Mouse (Mus musculus): Measurements from ENCODE around the gene Wnt8b.

Wnt8b gene

DNA sequence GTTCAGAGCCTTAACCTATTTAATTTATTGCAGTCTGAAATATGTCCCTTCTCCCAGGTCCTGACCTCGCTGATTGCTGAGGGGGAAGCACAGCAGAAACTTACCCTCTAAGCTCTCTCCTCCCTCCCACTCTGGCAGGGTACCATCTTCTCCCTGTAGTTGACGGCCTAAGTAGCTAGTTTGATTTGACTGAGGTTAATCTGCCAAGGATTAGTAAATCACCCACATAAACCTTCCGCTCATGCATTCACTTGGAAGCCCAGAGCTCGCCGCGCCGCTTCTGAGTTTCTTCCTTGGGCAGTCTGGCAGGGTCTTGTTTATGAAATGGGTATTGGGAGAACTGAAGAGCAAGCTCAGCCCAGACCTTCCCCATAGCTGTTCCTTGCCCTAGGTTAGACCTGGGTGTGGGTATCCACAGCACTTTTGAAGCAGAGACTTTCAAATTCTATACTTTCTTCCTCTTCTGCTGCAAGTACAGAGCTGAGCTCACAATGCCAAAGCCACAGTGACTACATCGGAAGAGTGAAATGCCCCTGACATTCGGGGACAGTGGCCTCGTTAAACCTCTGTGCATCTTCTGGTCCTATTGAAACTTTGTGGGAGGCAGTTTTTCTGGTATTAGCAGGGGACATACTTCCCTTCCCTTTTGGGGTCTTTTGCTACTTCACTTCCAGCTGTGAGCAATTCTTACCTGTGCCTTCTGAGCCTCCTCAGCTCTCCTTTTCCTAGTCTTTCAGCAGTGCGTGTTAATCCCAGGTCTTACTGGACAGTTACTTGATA lies 20.0 kb downstream of the Wnt8b start:
- DNase-seq, result no peak

DNA sequence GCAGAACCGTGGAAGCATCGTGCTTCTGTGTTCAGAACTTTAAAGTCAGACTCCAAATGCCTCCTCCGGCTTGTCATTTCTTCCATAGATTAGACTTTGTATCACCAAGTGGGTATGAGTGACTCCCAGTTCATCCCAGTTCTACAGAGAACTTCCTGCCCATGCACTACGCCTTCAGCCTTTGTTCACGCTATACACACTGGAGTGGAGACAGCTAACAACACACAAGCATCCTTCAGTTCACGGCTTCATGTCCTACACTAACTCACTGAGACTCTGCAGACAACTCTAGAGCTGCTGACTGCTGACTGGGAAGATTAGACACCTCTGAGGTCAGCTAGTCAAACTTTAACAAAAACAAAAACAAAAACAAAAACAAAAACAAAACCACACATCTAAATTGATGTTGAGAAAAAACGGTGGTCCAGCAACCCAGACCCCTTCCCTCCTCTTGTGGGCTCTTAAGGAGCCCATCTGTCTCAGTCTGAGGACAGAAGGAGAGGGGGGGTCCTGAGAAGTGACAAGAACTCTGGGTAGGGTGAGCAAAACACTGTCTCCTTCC lies 20.7 kb downstream of the Wnt8b start:
- DNase-seq, result no peak

DNA sequence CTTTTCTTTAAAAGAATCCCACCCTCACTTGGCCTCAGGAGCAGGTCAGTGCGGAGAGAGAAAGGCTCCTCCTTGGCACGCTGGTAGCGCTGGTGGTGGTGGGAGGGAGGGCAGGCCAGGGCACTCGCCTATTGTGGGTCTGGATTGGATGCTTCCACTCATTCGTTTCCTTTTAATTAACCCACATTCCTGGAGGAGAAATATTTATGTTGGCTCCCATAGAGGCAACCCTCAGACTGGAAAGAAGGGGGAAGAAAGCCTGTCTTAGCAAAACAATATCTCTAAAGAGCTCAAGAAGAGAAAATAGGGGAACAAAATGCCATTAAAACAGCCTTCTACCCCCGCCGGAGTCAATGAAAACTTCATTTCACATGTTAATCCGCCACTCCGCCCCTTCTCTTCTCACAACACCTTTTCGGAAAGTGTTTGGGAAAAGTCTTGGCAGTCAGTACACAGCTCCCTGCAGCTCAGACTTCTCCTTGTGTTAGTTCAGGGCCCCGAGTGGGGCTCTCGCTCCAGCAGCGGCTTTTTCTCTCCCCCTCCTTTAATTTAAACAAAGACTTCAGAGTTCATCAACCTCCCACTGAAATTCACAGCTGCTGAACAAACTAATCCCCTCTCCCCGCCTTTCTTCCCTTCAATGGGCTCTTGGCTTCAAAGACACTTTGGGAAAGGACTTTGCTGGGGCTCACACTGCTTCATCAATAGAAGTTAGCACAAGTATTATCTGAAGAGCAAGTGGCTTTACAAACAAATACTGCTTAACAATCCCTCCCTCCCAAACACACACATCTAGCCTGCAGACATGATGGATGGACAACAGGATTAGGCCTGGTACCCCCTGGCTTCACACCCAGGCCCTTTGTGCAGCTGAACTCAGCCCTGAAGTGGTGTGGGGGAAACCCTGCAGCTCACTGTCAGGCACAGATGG lies 21.5 kb downstream of the Wnt8b start:
- DNase-seq, result no peak

DNA sequence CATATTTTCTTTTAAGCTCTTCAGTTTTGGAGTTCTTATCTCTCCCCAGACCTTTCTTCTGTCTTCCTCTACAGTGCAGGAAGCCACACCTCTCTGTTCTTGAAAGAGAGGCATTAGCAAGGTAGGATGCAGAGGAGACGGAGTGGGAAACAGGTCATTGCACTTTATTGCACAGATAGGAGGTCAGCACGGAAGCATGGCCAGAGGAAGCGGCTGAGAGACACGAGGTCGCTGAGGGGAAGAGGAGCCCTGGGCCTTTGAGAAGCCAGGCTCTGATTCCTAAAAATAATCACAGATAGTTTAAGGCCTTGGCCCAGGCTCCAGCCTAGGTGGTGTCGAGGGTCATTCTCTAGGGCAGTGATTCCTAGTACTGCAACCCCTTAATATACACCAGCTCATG lies 22.5 kb downstream of the Wnt8b start:
- no peak for DNase-seq

DNA sequence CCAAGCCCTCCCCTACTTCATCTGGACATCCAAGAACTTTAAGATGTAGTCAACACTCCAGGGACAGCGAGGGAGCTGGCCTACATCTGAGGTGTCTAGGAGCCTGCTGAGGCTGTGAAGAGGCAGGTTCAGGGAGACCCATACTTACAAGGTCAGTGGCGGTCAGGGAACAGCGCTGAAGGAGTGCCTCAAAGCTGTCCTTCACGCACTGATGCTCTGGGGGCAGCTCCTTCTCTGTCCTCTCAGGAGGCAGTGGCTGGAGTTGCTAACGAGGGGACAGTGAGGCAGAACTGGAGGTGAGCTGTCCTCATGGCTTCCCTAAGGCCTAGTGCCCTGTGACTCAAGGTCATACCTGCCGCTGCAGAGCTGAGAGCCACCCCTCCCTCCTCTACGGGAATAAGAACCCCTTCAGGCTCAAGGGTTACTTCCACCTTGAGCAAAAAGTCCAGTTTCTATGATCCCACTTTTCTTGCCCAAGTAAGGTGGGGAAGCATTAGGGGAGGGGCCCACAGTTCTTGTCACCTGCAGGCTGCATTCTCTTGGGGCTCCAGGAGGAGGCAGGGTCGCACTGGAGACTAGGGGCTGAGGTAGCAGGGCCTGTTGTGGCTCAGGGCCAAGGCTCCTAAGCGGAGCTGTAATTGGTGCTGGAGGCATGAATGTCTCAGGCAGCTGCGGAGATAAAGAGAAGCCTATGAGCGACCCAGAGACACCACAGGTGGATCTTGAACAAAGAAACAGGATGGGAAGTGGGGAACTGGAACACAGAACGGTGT lies 24.9 kb downstream of the Wnt8b start:
- no peak for DNase-seq

DNA sequence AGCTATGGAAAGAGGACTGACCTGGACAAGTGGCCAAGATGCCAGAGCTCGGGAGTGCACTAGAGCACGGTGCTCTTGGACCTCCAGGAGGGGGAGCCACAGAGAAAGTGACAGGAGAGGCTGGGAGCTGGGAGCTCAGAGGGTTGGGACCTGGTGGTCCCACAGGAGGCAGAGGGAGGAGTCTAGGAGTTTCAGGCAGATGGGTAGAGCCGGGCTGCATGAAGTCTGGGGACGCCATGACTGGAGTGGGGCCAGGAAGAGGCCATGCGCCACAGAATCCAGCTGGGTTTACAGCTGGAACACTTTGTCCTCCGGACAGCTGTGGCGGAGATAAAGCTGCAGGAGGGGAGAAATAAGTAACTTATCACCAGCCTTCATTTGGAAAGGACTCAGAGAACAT lies 25.9 kb downstream of the Wnt8b start:
- DNase-seq, result peak; percentile 51

DNA sequence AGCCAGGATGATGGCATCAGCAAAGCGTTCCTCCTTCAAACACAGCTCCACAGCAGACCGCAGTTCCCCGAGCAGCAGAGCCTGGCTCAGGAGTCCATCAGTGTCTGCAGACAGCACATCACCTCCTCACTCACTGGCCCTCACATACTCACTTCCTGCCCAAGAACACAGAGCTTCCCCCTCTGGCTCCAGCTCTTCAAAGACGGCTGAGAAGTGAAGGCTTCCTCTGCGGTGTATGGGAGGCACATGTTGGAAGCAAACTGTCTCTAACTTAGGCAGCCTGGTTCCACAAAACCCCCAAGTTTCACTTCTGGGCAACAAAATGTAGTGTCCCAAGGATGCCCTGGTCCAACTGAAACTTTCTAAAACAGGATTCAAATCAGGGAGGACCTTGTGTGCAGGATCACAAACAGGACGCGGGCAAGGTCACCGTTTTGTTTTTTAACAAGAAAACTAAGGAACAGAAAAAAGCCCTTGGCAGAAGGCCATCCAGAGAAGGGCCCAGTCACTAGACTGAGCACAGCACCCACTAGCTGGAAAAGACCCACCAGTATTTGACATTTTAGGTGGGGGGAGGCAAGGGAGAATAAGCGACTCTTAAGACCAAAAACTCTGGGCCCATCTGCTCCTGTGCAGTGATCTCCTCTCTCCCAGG lies 32.4 kb downstream of the Wnt8b start:
- DNase-seq, result no peak

DNA sequence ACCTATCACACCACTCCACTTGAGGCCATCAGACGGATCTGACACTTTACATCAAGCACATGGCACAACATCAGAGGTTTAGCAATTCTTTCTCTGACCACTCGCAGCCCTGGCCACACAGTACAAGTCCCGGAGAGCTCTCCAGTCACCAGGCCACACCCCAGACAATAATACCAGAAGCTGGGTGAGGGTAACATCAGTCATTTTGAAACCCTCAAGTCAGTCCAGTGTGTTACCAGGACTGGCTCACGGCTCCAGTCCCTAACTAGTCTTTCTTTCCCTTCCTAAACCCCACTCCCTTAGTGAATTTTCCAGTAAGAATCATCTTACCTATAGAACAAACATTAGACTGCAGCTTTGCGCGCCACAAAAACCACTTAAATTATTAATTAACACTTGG lies 36.7 kb downstream of the Wnt8b start:
- DNase-seq, result no peak

DNA sequence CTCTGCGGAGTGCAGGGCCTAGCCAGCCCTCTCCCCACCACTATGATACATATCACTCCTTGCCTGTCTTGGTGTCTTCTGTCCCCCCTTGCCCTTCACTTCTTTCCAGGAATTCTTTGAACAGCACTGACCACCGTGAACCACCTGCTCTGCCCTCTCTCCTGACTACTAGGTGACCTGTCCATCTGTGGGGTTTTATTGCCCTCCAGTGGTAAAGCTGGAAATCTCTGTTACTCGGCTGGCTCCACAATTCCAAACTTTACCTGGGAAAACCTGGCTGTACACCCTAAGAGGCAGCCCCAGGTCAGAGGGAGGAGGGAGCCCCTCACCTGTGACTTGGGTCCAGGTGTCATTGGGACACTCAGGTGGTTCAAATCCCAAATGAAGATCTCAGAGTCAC lies 42.1 kb downstream of the Wnt8b start:
- peak; percentile 26 for DNase-seq

DNA sequence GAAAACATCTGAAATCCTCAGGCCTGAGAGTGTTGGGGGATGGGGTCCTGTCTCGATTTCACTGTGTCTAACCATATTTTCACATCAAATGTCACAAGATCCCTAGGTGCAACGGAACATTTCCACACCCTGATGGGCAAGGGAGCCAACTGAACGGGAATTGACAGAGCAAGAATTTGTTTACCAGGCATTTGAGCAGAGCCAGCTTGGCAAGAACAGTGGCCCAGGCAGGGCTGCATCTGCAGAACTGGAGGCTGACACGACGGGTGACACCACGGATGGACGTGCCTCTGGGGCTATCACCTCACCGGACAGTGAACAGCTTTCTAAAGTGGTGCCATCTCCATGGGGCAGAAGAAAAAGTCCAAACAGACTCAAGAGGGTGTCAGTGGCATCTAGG lies 44.1 kb downstream of the Wnt8b start:
- no peak for DNase-seq

DNA sequence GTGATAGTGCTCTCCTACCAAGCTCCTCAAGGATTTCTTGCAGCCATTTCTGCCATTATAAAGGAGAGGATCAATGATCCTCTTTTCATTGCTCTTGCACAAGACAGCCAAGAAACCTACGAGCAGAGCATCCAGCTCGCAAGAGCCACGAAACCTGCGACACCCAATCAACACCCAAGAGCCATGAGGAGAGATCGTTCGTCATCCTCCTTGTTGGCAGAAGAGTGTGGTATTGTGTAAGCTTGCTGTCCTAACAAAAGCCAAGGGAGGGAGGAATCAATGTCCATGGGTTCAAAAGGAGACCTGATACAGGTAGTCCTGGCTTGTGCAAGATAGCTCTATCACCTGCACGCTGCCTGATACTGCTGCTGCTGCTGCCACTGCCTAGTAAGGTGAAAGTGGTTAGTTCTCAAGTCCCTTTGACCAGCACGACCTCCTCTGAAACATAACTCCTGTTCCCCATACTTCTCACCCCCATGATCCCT lies 49.5 kb downstream of the Wnt8b start:
- no peak for DNase-seq

DNA sequence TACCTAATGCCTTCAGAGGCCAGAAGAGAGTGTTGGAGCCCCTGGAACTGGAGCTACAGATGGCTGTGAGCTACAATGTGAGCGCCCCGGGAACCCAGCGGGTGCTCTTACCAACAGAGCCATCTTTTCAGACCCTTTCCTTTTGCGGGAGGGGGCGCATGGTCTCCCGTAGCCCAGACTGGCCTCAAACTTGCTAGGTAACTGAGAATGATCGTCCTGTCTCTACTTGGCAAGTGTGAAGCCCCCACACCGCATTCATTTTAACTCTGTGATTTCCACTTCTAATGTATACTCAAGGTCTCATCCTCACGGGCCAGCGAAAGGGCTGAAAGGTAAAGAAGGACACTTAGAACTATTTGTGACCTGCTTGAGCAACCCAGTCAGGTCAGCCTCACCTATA lies 51.1 kb downstream of the Wnt8b start:
- no peak for DNase-seq

DNA sequence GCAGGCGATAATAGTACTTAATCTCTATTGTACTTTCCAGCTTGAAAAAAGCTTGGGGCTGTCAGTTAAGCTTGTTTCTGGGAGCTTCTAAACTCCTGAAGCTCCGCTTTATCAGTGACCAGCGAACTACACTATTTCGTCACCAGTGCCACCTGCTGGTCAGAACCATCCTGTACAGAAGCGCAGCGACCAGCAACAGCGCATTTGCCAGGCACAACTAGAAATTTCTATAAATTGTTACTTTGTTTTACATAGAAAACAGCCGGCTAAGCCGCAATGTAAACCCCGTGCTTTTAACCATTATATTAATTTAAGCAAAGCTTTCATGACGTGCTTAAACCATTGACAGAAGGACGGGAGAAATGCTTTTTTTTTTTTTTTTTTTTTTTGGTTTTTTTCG lies 51.5 kb downstream of the Wnt8b start:
- peak; percentile 82 for DNase-seq

DNA sequence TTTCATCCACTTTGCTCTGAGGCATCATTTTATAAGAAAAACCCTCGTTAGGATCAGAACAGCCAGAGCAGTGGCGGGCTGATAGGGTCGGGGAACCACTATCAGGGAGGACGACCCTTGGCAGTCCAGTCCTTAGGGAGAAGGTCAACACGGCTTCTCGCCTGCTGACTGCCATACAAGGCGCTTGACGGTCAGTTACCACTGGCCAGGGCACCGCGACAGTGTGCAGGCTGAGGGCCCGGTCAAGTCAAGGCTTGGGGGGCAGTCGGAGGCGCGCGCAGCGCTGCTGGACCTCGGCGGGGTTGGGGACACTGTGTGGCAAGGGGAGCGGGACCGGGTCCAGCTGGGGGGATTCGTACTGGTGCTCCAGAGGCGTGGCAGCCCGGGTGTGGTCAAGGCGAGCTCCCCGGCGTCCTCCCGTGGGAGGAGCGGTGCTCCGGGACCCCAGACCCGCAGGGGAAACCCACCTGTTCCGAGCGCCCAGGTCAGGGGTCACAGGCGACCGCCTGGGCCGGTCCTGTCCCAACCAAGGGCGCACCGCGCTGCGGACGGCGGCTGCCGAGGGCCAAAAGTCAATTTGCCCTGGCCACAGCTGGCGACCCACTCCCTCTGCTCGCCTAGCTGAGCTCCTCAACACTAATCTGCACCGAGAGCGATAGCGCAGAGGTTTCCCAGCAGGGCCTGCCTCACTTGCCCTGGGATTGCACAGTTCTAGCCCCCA lies 52.2 kb downstream of the Wnt8b start, which contains the start of gene Sec31b:
TSS of gene Sec31b (minus strand) at position 544 of the 721 bp plus-strand sequence.
- DNase-seq, result peak; percentile 30

DNA sequence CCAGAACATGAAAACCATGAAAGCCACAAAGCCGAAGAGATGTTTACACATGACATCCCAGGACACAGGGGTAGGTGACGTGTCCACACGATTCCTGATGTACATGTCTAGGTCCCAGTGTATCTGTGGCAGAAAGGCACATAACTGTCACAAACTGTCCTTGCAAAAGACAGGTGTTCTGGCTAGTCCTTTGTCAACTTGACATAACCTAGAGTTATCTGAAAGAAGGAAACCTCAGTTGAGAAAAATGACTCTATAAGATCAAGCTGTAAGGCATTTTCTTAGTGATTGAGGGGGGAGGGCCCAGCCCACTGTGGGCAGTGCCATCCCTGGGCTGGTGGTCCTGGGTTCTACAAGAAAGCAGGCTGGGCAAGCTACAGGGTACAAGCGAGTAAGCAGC lies 59.5 kb downstream of the Wnt8b start, which contains the start of gene Gm20538:
TSS of gene Gm20538 (minus strand) at position 101 of the 400 bp plus-strand sequence.
- DNase-seq, result no peak

DNA sequence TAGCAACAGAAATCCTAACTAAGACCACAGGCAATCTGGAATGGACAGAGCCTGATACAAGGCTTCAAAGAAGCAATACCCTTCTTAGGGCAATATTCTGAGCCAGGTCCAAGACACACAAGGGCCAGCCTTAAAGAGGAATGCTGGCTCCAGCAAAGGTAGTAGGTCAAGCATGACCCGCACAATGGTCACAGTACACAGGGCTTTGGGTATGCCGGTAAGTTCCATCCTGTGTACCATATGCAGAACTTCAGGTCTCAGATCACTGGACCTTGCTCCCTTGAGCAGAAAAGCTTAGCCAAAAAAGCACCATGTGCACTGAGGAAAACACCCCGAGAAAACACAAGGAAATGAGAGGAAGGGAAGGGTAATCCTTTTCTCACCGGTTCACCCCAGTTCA lies 60.0 kb downstream of the Wnt8b start:
- no peak for DNase-seq

DNA sequence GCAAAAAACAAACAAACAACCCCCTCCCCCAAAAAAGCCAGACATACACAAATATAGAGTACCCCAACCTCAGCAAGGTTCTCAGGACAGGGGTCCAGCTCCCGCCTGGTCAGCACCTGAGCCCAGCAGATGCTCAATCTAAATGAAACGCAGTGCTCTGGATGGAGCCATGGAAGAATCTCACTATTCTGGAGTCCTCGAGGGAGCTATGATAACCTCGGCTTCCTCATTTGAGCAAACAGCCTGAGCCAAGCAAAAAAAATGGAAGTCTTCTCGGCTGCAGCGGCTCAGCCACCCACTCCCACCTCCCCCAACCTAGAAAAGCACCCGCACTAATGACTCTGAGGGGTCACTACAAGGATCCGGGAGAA lies 61.2 kb downstream of the Wnt8b start:
- no peak for DNase-seq

DNA sequence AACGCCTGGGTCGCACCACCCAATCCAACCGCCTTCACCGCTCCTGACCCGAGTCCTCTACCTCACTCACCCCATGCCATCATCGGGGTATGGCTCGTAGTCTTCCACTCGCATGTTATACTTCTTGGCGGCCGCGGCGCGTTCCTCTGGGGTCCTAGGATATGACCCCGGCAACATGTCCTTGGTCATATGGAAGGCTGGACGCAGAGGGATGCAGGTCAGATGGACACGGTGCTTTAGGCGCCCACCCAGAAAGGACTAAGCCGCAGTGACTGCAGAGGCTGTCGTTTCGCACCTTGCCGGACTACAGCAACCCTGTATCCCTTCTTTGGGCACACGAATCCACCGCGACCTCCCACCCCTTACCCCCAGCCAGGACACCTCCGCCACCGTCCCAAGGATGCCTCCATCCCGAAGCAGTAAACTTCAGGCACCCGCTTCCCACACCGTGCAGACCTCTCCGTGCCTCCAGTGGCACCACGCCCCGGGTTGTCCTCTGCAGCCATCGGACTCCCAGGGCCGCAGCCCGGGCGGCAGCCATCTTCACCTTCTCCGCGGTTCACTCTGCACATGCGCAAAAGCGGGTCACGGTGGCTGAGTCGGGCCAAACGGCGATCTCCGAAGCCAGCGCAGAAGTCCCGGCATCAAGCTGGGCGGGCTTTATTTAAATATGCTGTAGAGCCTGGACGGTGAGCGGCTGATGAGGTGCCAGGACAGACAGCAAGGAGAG lies 61.8 kb downstream of the Wnt8b start, which contains the start of gene Ndufb8:
TSS of gene Ndufb8 (minus strand) at position 580 of the 730 bp plus-strand sequence.
- peak; percentile 97 for DNase-seq

DNA sequence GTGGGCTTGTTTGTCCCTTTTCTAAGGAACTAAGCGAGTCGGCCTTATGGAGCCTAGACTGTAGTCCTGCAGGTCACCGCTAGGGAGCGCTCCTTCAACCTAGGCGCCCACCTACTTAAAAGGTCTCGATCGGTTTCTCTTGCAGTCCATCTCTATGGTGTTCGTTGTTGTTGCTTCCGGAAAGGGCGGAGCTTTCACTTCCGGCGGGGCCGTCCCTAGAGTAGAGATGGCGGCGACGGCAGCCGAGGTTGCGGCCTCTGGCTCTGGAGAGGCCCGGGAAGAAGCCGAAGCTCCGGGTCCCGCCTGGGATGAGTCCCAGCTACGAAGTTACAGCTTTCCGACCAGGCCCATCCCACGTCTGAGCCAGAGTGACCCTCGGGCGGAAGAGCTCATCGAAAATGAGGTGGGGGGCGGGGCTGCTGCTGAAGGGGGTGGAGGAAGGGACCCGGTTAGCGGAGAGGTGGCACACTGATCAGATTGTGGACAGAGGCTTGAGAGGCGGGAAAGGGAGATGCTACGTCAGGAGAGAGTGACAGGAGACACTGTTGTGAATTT lies 69.5 kb downstream of the Wnt8b start, which contains the start of gene Hif1an:
TSS of gene Hif1an (plus strand) at position 199 of the 555 bp plus-strand sequence.
- DNase-seq, result peak; percentile 96

Measured in lung, postnatal 14 days (tissue).